Mouse (Mus musculus): Measurements from ENCODE around the gene Alg3. TPM values are rescaled to one million over a fixed set of nuclear protein-coding genes. Genes with fewer than 3 reads are reported as not detected.

Alg3 gene
- 16.4 and 18.3 TPM in 2 replicates for polyA plus RNA-seq (2012; rRNA removed)

GRCm38 (mm10) chr16:20611357-20612227, at the start of gene Alg3, which contains the start of the genes Eef1akmt4 and Gm49333:
TSS of gene Alg3 (minus strand) at chr16:20611735.
TSS of gene Eef1akmt4 (plus strand) at chr16:20611593.
TSS of gene Gm49333 (plus strand) at chr16:20611610.
- Histone ChIP-seq H3K4me3 (ENCODE audit: insufficient read depth, low read length) (peak within 1 kb of the TSS; percentile 68), H3K27ac (ENCODE audit: insufficient read depth, low read length) (no peak within 1 kb of the TSS), H3K4me1 (ENCODE audit: control insufficient read depth, insufficient read depth, low read length) (no peaks in the 10 kb centered on the region)
- TF ChIP-seq CTCF (IDR thresholded peaks at IDR 0.05; ENCODE audit: extremely low read depth, insufficient read depth, low read length) (no peak), POLR2A (IDR thresholded peaks at IDR 0.05; ENCODE audit: extremely low read depth, insufficient read depth, low read length) (0 out of 2 replicates have a peak, but pooled peaks have one; percentile 8)

- no peak overlapping the region for H3K4me3 ChIP-seq (ENCODE audit: insufficient read depth, low read length)
- peaks cover 1% of the 10 kb centered on the region; the same call in 1 of the 2 replicates for H3K4me1 ChIP-seq (ENCODE audit: control insufficient read depth, insufficient read depth, low read length)
- H3K27ac ChIP-seq (ENCODE audit: insufficient read depth, low read length): no peak overlapping the region
- TF ChIP-seq POLR2A (IDR thresholded peaks at IDR 0.05; ENCODE audit: extremely low read depth, insufficient read depth, low read length): no peak
- TF ChIP-seq CTCF (IDR thresholded peaks at IDR 0.05; ENCODE audit: extremely low read depth, insufficient read depth, low read length): no peak
Measured at GRCm38 (mm10) chr16:20657661-20658060, 46.1 kb upstream of the Alg3 start.

DNA sequence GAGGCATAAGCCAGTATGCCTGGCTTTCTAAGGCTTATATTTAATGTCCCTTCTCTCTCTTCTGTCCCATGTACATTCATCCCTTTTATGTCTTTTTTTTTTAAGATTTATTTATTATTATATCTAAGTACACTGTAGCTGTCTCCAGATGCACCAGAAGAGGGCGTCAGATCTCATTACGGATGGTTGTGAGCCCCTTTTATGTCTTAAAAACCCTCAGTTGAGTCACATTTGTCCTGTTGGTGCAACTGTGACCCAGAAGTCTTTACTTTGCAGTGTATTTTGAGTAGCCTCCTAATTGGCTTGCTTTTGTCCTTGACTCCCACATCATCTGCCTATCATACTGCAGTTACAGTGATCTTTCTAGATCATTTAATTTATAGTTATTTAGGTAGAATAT, 41.8 kb upstream of the Alg3 start:
- no peak for TF ChIP-seq POLR2A (IDR thresholded peaks at IDR 0.05; ENCODE audit: extremely low read depth, insufficient read depth, low read length)
- no peak for TF ChIP-seq CTCF (IDR thresholded peaks at IDR 0.05; ENCODE audit: extremely low read depth, insufficient read depth, low read length)
- Histone ChIP-seq H3K4me3 (ENCODE audit: insufficient read depth, low read length) (no peak overlapping the region), H3K27ac (ENCODE audit: insufficient read depth, low read length) (no peak overlapping the region), H3K4me1 (ENCODE audit: control insufficient read depth, insufficient read depth, low read length) (peaks cover 1% of the 10 kb centered on the region; the same call in 1 of the 2 replicates)

- peak overlapping the region; percentile 84 for H3K4me3 ChIP-seq (ENCODE audit: insufficient read depth, low read length)
- no peak for TF ChIP-seq POLR2A (IDR thresholded peaks at IDR 0.05; ENCODE audit: extremely low read depth, insufficient read depth, low read length)
- no peak for TF ChIP-seq CTCF (IDR thresholded peaks at IDR 0.05; ENCODE audit: extremely low read depth, insufficient read depth, low read length)
- peaks cover 1% of the 10 kb centered on the region; the same call in 1 of the 2 replicates for H3K4me1 ChIP-seq (ENCODE audit: control insufficient read depth, insufficient read depth, low read length)
- H3K27ac ChIP-seq (ENCODE audit: insufficient read depth, low read length): no peak overlapping the region; the same call in 1 of the 2 replicates
Measured at GRCm38 (mm10) chr16:20651947-20652310, 40.4 kb upstream of the Alg3 start.

GRCm38 (mm10) chr16:20651076-20651946, 39.8 kb upstream of the Alg3 start, which contains the start of gene Psmd2:
TSS of gene Psmd2 (plus strand) at chr16:20651652.
- Histone ChIP-seq H3K27ac (ENCODE audit: insufficient read depth, low read length) (peak within 1 kb of the TSS; percentile 40), H3K4me3 (ENCODE audit: insufficient read depth, low read length) (peak within 1 kb of the TSS; percentile 84), H3K4me1 (ENCODE audit: control insufficient read depth, insufficient read depth, low read length) (peaks cover 1% of the 10 kb centered on the region; the same call in 1 of the 2 replicates)
- TF ChIP-seq POLR2A (IDR thresholded peaks at IDR 0.05; ENCODE audit: extremely low read depth, insufficient read depth, low read length): peak; percentile 92
- TF ChIP-seq CTCF (IDR thresholded peaks at IDR 0.05; ENCODE audit: extremely low read depth, insufficient read depth, low read length): no peak

GRCm38 (mm10) chr16:20643911-20644310, 32.4 kb upstream of the Alg3 start:
- Histone ChIP-seq H3K4me1 (ENCODE audit: control insufficient read depth, insufficient read depth, low read length) (no peaks in the 10 kb centered on the region), H3K27ac (ENCODE audit: insufficient read depth, low read length) (no peak overlapping the region), H3K4me3 (ENCODE audit: insufficient read depth, low read length) (no peak overlapping the region)
- TF ChIP-seq CTCF (IDR thresholded peaks at IDR 0.05; ENCODE audit: extremely low read depth, insufficient read depth, low read length) (no peak), POLR2A (IDR thresholded peaks at IDR 0.05; ENCODE audit: extremely low read depth, insufficient read depth, low read length) (no peak)

DNA sequence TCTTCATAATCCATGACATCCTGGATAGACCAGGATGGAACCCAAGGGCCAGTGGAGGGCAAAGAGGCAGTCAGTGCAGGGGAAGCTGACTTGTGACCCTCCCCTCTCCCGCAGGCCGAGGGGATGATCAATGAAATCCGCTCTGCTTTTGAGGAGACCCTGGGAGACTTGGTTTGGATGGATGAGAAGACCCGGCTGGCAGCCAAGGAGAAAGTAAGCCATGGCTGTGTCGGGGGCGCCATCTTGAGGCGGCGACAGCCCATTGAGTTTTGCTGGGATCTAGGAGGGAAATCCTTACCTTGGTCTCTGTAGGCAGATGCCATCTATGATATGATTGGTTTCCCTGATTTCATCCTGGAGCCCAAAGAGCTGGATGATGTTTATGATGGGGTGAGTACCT, 30.6 kb upstream of the Alg3 start:
- peak; percentile 69 for TF ChIP-seq CTCF (IDR thresholded peaks at IDR 0.05; ENCODE audit: extremely low read depth, insufficient read depth, low read length)
- no peak for TF ChIP-seq POLR2A (IDR thresholded peaks at IDR 0.05; ENCODE audit: extremely low read depth, insufficient read depth, low read length)

GRCm38 (mm10) chr16:20638367-20638766, 26.8 kb upstream of the Alg3 start:
- H3K27ac ChIP-seq (ENCODE audit: insufficient read depth, low read length): no peak overlapping the region
- no peak overlapping the region for H3K4me3 ChIP-seq (ENCODE audit: insufficient read depth, low read length)
- TF ChIP-seq POLR2A (IDR thresholded peaks at IDR 0.05; ENCODE audit: extremely low read depth, insufficient read depth, low read length) (no peak), CTCF (IDR thresholded peaks at IDR 0.05; ENCODE audit: extremely low read depth, insufficient read depth, low read length) (no peak)
- no peaks in the 10 kb centered on the region; the same call in 1 of the 2 replicates for H3K4me1 ChIP-seq (ENCODE audit: control insufficient read depth, insufficient read depth, low read length)

More for the DNA sequence above, 30.6 kb upstream of the Alg3 start:
- Histone ChIP-seq H3K4me3 (ENCODE audit: insufficient read depth, low read length) (no peak overlapping the region), H3K27ac (ENCODE audit: insufficient read depth, low read length) (no peak overlapping the region), H3K4me1 (ENCODE audit: control insufficient read depth, insufficient read depth, low read length) (no peaks in the 10 kb centered on the region; the same call in 1 of the 2 replicates)

DNA sequence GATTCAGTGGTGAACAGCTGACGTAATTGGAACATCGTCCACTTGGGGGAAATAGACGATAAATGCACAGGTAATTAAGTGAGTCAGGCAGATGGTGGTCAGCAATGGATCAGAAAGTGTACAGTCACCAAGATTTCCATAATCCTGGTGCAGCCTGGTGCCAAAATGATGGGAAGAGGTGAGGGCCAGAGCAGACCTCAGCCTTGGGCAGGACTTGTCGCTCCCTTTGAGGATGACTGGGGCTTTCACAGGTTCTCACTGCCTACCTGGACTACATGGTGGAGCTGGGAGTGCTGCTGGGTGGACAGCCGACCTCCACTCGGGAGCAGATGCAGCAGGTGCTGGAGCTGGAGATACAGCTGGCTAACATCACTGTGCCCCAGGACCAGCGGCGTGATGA, 25.9 kb upstream of the Alg3 start:
- no peaks in the 10 kb centered on the region; the same call in 1 of the 2 replicates for H3K4me1 ChIP-seq (ENCODE audit: control insufficient read depth, insufficient read depth, low read length)
- no peak overlapping the region for H3K4me3 ChIP-seq (ENCODE audit: insufficient read depth, low read length)
- no peak overlapping the region for H3K27ac ChIP-seq (ENCODE audit: insufficient read depth, low read length)
- TF ChIP-seq POLR2A (IDR thresholded peaks at IDR 0.05; ENCODE audit: extremely low read depth, insufficient read depth, low read length) (no peak), CTCF (IDR thresholded peaks at IDR 0.05; ENCODE audit: extremely low read depth, insufficient read depth, low read length) (no peak)
